Mouse (Mus musculus) CD4-positive, CD25-positive, alpha-beta regulatory T cell (primary cell): ENCODE data around the gene Nfkbia. TPM values are rescaled to one million over a fixed set of nuclear protein-coding genes. Genes with fewer than 3 reads are reported as not detected.

Source experiments
- polyA plus RNA-seq: library from polyadenylated mRNA; unstranded; fragments of 100-300 nt; shearing (Covaris generic); gene quantifications from one replicate; pipeline ENCODE4 v1.2.1, GENCODE M21; 2017

Nfkbia gene
- polyA plus RNA-seq = 624 TPM

GRCm38 (mm10) chr12:55492184-55492898 is at the start of gene Nfkbia:
Nfkbia (minus strand) TSS chr12:55492647.

Other genes starting within 250 kb of the Nfkbia start
- gene 1110008L16Rik, start 193.1 kb downstream of the Nfkbia start, polyA plus RNA-seq = 8.5 TPM
- gene Ppp2r3c, start 189.6 kb downstream of the Nfkbia start, polyA plus RNA-seq = 20.0 TPM
- gene Psma6, start 108.4 kb downstream of the Nfkbia start, polyA plus RNA-seq = 281 TPM
- gene Aldoart2, start 72.6 kb upstream of the Nfkbia start, polyA plus RNA-seq = not detected
- gene Insm2, start 106.8 kb upstream of the Nfkbia start, polyA plus RNA-seq = 0.11 TPM